Mouse (Mus musculus) yolk sac, embryonic 10.5 days (tissue): ENCODE data around the gene Grin3b.
A peak's percentile ranks its signal among the peaks of the same experiment; 100 is the strongest.

Experiments used
- DNase-seq: peaks from one replicate; pipeline ENCODE4 v3.0.0-alpha.2; 2017; ENCODE audit warnings: low spot score

Grin3b gene

DNA sequence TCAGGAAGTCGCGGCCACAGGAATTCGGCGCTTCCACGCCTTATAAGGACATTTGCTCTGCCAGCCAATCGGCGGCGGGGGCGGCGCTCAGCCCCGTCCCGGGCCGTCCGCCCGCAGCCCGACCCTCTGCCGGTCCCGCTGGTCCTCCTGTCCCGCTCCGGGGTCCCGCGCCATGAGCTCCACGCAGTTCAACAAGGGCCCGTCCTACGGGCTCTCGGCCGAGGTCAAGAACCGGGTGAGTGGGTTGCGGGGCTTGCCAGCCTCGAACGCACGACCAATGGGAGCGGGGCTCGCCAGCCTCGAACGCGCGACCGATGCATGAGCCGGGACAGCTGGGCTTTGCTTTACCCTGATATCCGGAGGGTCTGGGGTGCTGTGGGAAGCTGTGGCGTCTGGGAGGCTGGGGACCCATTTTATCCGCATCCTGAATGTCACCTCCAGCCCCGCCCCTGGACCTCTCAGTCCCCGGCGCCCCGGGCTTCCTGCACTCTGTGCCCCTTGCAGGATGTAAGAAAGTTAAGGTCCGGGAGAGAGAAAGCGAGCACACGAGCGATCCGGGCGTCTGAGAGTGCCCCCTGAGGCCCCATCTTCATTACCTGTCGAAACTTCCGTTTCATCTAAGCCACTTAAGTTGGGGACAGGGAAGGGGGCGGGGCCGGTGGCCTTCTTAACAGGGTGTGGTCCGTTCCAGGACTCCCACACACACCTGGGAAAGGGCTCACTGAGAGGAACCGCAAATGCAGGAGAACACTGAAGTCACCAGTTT lies 18.2 kb downstream of the Grin3b start, which contains the start of gene Cnn2:
Gene Cnn2, plus strand, starts transcription at position 79 of the 766 bp plus-strand sequence.
- DNase-seq: peak; percentile 70

DNA sequence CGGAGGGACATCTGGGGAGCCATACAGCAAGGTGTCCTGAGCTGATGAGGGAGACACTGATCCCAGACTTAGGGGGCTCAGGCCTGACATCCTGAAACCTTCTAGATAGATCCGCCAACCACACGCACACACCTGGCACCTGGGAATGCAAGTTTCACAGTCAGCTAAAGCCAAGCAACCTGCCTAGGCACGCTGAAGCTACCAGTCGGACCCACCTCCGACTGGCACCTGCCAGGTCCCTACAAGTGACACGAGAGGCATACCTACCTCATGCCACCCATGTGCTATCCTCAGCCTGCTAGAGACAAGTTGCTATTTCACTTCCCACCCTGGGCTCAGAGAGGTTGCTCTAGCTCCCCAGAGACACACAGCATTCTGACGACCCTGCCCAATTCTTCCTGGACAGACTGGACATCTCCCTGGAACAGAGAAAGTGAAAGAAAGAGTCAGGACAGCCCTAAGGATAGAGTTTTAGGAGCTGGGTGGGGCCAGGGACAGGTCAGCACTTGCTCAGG lies 18.8 kb downstream of the Grin3b start:
- DNase-seq: no peak

DNA sequence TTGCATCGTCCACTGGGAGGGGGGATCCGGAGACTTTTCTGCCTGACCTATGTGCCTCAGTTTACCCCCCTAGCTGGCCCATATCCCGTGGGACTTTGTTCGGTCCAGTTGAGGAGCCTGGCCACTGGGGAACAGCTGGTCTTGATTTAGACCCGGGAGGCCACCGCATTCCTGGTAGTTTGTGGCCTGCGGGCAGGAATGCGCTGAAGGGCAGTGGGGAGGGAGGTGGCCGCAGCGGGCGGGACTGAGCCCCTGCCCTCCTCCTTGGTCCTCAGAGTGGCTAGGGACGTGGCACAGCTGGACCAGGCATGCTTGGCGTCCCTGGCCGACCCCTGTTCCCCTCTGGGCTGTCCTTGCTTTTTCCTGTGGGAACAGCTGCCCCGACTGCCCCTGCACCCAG lies 19.4 kb downstream of the Grin3b start:
- DNase-seq: no peak

DNA sequence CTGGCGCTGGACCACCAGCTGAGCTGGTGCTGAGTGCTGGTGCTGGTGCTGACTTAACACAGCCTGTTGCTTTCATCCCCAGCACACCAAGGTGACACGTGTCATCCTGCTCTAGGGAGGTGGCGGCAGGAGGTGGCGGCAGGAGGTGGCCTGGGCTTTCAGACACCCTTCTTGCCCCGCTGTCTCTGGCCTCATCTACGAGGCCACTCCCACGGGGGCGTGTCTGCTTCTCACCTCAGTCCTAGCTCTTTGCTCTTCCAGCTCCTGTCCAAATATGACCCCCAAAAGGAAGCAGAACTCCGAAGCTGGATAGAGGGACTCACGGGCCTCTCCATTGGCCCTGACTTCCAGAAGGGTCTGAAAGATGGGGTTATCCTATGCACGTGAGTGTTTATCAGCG lies 20.6 kb downstream of the Grin3b start:
- DNase-seq: no peak

DNA sequence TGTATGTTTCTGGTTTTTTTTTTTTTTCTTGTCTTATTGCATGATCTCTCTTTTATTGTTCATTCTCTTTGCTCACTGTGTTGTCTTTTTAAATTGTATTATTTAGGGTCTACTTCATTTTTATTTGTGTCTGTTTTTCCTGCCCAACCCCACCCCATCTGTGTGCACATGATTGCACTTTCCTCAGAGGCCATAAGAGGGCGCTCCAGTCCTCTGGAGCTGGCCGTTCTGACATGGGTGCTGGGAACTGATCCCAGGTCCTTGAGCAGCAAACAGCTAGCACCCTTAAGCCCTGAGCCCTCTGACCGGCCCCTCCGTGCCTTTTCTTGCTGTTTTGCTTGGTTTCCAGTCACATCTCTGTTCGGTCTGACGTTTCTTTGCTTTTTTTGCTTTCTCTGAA lies 21.0 kb downstream of the Grin3b start:
- DNase-seq: no peak

DNA sequence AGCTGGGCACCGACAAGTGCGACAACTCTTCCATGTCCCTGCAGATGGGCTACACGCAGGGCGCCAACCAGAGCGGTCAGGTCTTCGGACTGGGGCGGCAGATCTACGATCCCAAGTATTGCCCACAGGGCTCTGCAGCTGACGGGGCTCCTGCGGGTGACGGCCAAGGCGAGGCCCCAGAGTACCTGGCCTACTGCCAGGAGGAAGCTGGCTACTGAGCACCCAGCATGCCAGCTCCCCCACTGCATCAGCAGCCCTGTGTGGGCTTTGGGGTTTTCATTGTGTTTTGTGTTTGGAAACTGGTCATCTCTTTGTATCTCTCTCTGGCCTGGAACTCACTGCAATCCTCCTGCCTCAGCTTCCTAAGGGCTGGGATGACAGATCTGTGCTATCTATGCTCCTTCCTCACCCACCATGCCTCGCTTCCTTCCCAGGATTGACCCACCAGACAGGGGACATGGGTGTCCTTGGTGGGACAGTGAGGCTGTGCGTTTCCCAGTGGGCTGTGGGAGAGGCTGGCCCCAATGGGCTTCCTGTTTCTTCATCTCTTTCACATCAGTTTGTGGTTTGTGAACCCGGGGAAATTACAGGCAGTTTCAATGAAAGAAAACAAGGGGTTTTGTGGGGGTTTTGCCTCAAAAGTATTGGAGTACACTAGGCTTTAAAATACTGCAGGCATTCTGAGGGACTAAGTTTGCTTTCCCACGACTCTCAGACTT lies 24.0 kb downstream of the Grin3b start:
- no peak for DNase-seq

DNA sequence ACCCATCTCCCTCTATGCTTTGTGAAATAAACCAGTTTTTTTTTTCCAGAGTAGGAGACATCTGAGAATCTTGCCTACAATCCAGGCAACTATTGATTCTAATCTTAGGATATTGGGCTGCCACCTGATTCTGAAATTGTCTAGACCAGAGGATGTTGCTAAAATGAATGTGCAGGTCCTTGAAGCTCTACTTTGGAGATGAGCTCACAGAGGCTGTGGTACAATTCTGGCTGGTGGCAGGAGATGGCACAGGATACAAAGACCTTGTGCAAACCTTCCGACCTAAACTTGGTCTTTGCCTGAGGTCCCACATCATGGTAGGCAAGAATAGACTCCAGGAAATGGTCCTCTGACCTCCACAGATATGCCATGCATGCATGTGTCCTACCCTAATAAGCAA lies 25.1 kb downstream of the Grin3b start:
- no peak for DNase-seq

DNA sequence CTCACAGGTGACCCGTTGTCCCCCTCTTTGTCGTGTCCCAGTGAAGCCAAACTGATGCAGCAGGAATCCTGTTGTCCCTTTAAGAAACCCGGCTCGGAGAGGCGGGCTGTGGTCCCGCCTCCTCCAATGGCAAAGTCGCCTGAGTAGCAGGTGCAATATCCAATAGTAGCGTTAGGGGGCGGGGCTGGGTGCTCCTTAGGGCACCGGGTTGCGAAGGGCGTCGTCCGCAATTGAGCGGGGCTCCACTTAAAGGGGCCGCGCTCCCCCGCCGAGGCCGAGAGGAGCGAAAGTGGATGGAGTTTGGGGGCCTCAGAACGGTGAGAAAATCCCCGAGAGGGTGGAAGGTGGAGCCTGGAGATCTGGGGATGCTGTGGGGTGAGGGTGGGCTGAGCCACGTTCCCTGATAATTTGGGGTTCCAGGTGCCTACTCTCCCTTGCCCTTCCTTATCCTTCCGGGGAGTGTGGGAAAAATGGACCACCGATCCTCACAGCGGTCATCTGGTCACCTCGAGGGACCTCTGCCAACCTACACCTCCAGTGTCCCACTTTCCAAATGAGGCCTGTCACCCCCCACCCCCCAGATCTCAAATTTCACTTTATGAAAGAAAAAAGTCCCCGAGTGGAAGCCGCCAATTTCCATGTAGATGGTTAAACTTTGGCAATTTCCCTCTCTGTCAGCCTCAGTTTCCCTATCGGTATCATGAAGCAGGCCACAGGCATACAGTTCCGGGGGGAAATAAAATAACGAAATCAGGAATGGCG lies 25.9 kb downstream of the Grin3b start, which contains the start of gene Abca7:
Gene Abca7, plus strand, starts transcription at position 223 of the 762 bp plus-strand sequence.
- peak; percentile 95 for DNase-seq

DNA sequence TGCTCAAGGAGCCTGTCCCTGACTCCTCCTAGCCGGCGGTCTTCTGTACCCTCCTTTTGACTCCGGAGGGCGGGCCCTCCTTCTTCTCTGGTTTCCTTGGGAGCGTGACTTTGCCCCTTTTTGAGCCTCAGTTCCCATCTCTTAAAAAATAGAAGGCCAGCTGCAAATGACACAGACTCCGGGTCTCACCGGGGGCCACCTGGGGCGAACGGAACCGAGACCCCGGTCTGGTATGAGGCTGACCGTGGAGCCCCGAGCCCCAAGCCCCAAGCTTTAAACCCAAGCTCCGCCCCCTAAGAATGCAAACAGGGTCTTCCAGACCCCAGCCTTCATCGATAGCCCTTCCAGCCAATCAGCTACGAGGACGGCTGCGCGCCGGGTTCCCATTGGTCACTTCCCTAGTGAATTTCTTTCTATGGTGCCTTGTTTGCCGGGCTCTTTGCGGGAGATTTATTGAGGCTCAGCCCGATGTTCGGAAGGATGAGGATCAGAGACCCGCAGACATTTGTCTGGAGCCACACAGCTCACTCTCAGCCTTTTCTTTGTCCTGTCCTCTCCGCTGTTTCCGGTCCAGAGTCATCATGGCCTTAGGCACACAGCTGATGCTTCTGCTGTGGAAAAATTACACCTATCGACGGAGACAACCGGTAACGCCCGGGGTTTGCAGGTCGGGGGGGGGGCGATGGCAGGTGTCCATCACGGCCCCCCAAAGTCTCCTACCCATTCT lies 26.7 kb downstream of the Grin3b start:
- DNase-seq: peak; percentile 86

DNA sequence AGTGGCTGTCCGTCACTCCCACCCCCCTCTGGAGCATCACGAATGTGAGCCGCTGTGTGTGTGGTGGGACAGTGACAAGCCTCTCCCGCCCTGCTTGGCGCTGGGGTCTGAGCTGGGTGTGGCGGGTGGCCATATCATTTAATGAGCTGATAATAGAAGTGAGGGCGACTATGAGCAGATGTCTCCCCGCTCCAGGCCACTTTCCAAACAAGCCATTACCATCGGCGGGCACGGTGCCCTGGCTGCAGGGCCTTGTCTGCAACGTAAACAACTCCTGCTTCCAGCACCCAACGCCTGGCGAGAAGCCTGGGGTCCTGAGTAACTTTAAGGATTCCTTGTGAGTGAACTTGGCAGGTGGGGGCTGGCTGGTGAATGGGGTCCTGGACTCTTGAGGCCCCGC lies 27.3 kb downstream of the Grin3b start:
- no peak for DNase-seq

DNA sequence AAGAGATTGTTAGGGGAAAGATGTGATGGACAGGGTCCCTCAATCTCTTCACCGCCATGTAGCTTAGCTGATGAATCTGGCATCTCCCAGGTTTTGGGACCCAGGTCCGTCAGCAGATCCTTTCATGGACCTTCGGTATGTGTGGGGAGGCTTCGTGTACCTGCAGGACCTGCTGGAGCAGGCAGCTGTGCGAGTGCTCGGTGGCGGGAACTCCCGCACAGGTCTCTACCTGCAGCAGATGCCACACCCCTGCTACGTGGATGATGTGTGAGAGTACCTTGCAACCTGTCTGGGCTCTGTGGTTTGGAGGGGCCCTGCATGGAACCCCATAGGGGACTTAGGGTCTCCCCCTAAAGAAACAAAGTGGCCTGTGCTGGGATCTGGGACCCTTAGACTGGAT lies 31.4 kb downstream of the Grin3b start:
- DNase-seq: no peak

DNA sequence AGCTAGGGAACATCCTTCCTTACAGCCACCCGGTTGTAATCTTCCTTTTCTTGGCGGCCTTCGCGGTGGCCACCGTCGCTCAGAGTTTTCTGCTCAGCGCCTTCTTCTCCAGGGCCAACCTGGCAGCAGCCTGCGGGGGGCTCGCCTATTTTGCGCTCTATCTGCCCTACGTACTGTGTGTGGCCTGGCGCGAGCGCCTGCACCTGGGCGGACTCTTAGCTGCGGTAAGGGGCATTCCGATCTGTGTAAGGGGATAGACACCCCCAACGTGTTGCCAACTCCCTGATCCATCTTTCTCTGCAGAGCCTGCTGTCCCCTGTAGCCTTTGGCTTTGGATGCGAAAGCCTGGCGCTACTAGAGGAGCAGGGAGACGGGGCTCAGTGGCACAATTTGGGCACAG lies 32.3 kb downstream of the Grin3b start:
- DNase-seq: no peak

DNA sequence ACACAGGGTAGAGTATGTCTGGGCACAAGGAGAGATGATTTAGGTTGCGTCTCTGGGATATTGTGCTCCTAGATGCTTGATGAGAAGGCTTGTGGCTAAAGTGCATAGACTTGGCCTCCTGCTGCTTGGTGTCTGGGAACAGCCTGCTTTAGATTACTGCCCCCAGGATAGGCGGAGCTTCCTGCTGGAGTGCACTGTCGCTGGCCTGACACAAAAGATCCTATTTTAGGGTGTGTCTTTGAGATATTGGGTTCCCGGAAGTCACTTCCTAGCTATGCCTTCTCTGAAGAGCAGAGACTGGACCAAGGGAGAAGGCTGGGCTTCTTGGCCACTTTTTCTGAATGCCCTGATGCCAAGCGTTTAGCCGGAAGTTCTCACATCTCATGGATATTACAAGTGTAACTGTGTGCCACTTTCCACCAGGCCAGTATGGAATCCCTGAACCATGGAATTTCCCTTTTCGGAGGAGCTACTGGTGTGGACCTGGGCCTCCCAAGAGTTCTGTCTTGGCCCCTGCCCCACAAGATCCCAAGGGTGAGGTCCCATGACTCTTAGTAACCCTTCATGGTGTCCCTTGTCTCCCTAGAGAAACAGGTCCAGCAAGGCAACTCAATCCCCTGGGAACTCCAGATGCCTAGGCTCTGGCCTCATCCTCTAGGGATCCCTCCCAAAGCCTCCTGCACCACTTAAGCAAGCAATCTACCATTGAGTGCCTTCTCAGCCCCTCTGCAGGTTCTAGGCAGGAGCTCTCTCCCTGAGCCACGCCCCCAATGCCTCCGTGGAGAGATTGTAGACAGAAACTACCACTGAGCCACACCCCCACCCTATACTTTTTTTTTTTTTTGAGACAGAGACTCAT lies 33.1 kb downstream of the Grin3b start:
- no peak for DNase-seq

DNA sequence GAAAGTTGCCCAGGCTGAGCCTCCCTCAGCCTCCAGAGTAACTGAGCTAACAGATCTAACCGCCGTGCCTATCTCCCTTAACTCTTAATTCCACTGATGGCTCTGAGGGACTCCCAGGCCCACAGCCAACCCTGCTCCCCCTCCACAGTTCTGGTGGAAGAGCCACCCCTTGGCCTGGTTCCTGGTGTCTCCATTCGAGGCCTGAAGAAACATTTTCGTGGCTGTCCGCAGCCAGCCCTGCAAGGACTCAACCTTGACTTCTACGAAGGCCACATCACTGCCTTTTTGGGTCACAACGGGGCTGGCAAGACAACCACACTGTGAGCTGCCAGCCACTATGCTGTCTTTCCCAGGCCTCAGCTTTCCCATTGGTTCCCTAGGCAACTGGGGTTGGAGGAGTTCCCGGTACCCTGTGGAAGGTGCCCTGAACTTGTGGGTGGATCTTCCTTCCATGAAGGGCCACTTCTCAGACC lies 33.8 kb downstream of the Grin3b start:
- no peak for DNase-seq

DNA sequence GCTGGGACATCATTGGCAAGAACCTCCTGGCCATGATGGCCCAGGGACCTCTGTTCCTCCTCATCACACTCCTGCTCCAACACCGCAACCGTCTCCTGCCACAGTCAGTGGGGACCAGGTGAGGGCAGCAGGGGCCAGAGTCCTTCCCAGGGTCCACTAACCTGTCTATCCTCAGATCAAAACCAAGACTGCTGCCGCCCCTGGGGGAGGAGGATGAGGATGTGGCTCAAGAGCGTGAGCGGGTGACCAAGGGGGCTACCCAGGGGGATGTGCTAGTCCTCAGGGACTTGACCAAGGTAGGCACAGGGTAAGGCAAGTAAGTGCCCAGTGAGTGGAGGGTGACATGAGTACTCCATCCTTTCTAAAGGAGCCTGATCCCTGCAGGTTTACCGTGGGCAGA lies 41.2 kb downstream of the Grin3b start:
- DNase-seq: no peak

DNA sequence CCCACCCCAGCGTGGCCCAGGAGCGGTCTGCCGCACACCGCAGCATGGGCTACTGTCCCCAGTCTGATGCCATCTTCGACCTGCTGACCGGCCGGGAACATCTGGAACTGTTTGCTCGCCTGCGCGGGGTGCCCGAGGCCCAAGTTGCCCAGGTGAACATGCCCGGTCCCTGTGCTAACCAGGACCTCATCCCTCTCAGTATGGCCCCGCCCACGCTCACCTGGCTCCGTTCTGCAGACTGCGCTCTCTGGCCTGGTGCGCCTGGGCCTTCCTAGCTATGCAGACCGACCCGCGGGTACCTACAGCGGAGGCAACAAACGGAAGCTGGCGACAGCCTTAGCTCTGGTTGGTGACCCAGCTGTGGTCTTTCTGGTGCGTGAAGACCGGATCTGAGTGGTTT lies 43.1 kb downstream of the Grin3b start:
- no peak for DNase-seq

DNA sequence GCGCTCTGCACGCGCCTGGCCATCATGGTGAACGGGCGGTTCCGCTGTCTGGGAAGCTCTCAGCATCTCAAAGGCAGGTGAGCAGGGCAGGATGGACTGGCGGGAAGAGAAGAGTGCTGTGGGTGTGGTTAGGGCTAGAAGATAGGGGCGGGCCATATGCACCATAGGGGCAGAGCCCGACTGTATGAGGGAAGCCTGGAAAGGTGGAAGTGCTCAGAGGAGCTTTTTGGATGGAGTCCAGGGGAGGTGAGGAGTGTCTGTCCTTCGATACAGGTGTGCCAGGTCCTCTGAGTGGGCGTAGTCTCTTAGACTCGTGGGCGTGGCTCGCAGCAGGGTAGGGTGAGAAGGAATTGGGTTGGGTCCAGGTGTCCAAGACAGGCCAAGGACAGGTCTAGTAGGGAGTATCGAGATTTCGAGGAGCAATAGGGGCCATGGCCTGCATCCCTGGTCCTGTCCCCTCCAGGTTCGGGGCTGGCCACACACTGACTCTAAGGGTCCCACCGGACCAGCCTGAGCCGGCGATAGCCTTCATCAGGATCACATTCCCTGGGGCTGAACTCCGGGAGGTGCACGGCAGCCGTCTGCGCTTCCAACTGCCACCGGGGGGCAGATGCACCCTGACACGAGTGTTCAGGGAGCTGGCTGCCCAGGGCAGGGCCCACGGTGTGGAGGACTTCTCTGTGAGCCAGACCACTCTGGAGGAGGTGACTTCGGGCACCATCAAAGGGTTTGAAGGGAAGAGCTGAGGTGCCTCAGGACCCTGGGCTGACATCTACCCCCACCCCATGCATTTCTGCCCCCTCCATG lies 44.2 kb downstream of the Grin3b start:
- DNase-seq: no peak

DNA sequence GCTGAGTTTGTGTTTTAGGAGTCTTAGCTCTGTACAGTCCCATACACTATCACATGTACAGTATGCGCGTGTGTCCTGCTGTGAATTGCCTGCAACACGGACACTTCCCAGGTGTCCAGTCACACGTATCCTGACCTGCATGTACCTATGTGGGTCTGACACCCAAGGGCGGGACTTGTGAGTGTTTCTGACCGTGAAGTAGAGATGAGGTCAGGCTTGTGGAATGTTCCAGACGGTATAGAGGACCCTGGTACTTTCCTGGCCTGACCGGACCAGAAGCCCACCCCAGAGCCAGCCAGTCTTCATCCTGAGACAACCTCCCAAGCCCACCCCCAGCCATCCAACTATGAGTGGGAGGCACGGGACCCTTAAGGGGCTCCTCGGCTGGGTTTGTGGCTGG lies 45.1 kb downstream of the Grin3b start:
- DNase-seq: no peak

DNA sequence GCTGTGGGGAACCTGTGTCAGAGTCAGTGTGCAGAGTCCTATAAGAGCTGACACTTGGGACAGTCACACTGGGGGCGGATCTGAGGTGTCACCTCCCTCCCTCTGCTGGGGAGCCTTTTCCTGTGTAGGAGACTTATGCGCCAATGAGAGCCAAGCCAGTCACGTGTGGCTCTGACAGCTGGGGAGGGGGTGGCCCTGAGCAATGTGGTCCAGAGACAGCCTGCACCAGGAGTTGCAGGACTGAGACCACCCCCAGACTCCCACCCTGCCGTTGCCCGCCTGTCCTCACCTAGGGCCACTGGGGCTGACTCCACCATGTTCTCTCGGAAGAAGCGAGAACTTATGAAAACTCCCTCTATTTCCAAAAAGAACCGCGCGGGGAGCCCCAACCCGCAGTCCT lies 46.0 kb downstream of the Grin3b start, which contains the start of gene Arhgap45:
Gene Arhgap45, plus strand, starts transcription at position 143 of the 400 bp plus-strand sequence.
- no peak for DNase-seq

DNA sequence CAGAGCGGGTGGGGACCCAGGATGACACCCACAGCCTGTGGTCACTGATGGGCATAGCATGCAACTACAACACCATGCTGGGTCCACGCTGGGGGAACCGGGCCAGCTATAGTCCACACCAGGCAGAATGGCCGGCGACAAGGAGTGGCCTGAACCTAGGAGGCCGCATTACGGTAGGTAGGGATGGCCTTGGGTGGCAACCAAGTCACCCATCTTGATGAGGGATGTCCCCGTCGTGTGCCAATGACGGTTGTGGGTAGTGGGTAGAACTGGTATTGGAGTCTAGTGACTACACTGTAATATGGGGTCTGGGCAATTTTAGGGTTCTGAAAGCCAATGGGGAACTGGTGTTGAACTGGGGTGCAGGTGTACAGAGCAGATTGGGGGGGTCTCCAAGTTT lies 46.4 kb downstream of the Grin3b start:
- no peak for DNase-seq
